Mouse (Mus musculus): ENCODE measurements at regions not wholly inside any gene's neighbourhood (a gene's known extent, or its start where the extent isn't known, plus 50 kb on each side); places are given as distances from the start of the nearest gene placed in this dataset.

DNA sequence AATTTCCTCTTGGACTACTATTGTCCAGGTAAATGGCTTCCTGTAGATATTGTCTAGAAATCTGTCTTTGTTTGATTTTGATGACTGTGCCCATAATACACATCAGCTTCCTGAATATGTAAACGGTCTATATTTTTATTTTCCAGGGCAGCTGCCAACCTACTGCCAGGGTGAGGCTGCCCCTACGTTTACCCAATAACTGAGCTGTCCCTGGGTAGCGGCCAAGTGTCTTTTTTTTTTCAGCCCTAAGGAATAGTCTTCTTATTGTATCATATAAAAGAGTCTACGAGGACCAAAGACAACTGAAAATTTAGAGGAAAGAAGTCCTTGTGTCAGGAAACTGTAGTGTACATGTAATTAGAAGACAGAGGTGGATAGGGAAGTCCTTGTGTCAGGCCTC is 877.3 kb upstream of the A1bg start:
- TF ChIP-seq CTCF (IDR thresholded peaks at IDR 0.05; ENCODE audit: low read depth) (no peak), EP300 (IDR thresholded peaks at IDR 0.05; ENCODE audit: low read depth) (no peak)
